Mouse (Mus musculus): ENCODE measurements around the gene Usp12.

Gene Usp12

DNA sequence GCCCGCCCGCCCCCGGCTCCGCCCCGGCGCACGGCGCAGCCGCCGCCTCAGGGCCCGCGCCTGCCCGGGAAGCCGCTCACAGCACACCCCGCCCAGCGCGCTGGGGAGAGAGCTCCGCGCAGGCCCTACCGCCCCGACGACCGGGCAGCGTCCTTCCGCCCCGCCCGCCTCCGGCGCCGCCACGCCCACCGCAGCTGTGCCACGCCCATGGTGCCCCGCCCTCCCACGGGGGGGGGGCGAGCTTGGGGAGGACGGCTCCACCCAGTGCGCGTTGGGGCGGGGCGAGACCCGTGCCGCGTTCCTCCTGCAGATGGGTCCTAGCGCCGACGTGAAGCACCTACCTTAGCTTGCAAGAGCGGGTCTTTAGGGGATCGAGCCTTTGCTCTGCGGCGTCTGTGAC, at the start of gene Usp12:
Usp12 (minus strand) TSS at position 154 of the 400 bp plus-strand sequence.
- DNase-seq (ENCODE audit: low spot score), result peak; percentile 98

DNA sequence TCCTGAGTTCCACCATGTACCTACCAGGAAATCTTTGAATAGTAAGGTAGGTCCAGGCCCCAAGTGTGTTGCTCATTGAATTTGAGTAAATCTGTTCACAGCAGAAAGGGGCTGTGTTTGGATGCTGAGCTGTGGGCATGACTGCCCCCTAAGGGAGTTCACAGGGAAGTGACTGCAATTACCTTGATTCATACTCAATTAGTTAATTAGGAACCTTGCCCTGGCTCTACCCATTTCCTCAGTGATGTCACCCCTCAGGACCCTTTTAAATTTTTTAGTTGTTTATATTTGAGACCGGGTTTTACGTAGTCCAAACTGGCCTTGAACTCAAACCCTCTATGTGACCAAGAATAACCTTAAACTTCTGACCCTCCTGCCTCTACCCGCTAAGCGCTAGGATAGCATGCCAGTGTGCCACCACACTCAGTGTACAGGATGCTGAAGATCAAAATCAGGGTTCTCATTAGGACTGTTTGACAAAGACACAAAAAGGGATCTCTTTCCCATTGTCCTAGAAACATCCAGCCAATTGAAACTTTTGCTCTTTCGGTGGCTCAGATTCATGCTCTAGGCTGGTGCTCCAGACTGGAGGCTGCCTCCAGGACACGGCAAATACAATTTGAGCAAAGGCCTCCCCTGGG, 49.6 kb upstream of the Usp12 start:
- DNase-seq (ENCODE audit: low spot score), result no peak

DNA sequence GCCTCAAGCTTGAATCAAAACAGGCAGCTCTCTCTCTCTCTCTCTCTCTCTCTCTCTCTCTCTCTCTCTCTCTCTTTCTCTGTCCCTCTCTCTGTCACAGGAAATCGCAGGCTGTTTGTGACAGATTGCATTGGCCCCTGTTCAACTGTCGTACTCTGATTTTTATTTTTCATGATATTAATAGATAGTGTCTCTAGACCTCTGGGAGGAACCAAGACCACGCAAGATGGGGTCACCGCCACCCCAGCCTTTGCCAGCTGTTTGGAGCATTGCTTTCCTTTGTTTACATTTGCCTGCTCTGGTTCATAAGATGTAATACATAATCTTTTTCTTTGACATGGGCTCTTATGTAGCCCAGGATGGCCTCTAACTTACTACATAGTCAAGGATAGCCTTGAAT, 47.2 kb upstream of the Usp12 start:
- DNase-seq (ENCODE audit: low spot score), result no peak

DNA sequence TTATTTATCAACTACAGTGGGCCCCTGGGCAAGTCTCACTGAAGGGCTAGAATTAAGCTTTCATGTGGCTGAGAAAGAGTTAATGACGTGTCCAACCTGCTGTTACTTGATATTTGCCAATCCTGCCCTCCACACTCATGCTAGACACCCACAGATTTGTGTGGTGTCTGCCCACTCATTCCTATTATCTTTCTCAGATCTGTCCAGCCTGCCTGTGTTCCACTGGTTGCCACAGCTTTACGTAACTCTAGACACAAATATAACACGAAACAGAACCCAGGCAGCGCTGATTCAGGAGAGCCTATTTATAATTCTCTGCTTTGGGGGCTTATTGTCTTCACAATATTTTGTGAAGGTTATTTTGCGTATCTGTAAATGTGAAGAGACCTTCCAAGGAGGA, 46.5 kb upstream of the Usp12 start:
- DNase-seq (ENCODE audit: low spot score), result no peak

DNA sequence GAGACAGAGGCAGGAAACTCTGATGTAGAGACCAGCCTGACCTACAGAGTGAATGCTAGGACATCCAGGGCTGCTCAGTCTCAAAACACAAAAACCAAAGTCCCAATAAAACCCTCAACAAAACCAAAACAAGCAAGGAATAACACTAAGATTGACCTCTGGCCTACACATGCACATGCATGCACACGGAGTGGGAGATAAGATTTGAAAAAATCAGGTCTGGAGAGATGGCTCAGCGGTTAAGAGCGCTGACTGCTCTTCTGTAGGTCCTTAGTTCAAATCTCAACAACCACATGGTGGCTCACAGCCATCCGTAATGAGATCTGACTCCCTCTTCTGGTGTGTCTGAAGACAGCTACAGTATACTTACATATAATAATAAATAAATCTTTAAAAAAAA, 45.6 kb upstream of the Usp12 start:
- no peak for DNase-seq (ENCODE audit: low spot score)

DNA sequence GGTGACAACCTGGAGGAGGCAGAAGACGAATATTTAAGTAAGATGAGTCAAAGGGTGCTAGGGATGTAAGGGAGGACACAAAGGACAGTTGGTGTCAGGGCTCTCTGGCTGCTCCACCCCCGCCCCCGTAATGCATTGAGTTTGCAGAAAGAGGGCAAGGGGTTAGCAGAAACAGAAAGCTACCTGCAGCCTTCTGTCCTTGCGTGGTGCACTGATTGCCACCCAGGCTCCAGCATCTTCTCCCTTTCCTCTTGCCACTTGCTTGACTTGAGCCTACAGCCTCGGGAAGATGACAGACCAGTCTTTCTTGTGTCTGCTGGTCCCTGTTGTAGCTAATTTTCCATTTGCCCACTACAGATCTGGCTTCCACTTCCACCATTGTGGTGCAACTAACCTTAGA, 45.0 kb upstream of the Usp12 start:
- DNase-seq (ENCODE audit: low spot score), result no peak

DNA sequence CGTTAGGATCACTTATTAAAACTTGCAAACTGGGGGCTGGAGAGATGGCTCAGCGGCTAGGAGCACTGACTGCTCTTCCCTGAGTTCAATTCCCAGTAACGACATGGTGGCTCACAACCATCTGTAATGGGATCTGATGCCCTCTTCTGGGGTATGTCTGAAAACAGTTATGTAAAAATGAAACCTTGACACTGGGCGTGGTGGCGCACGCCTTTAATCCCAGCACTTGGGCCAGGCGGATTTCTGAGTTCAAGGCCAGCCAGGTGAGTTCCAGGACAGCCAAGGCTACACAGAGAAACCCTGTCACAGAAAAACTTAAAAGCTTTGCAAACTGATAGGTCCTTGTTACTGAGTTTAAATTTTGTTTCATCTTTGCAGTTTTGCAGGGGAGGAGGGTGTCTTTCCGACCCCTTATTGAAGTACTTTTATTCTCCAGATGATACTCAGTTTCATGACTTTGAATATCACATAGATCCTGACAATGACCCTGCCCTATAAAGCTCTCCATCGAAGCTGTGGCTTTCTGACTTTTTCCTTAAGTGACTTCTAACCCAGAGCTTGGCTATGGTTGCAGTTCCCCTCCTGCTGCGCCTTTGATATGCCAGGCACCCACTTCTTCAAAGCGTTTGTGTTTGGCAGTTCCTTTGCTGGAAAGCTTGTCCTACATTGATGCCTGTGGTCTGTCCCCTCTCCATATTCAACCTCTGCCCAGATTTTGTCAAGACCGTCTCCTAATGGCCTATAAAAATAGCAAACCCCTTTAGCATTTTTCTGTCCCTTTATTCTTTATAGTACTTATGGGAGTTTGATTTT, 44.2 kb upstream of the Usp12 start:
- no peak for DNase-seq (ENCODE audit: low spot score)

DNA sequence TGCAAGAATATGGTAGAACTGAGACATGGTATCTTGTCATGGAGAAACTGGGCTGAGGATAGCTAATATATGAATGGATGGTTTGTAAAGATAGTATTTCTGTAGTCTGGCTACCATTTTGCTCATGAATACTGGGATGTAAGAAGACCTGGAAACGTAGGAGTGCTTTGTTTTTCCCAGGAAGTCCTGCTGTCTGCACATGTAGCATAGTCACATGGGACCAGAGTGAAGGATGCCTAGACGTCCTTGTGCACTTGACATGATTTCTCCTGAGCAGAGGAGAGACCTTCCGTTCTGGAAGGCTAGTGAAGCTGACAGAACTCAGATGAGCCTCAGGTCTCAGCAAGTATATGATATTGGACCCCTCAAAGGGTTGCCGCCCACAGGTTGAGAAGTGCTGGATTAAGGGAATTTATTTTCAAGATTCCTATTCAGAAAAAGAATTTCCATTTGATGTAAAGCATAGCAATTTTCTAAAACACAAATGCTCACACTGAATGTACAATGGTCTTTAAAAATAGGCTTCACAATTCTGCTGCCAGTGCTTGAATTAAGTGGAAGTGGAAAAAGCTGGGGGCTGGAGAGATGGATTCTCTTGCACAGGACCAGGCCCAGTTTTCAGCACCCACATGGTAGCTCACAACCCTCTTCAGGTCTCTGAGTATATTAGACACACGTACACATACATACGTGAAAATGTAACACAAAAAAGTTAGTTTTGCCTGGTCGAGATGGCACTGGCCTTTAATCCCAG, 43.3 kb upstream of the Usp12 start:
- DNase-seq (ENCODE audit: low spot score), result no peak

DNA sequence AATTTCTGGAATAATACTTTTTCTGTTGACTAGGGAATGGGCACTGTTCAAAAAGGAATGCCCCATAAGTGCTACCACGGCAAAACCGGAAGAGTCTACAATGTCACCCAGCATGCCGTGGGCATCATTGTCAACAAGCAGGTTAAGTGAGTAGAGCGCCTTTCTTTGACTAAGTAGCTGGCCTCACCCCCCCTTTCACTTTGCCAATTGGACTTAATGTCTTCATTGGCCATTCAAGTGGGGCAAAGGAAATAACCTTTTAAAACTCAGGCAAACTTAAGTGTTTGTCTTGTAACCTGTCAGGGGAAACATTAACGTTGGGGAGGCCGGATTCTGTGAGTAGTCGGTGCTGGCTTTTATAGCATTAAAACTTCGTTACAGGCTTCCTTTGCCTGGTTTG, 40.2 kb upstream of the Usp12 start:
- DNase-seq (ENCODE audit: low spot score), result no peak

DNA sequence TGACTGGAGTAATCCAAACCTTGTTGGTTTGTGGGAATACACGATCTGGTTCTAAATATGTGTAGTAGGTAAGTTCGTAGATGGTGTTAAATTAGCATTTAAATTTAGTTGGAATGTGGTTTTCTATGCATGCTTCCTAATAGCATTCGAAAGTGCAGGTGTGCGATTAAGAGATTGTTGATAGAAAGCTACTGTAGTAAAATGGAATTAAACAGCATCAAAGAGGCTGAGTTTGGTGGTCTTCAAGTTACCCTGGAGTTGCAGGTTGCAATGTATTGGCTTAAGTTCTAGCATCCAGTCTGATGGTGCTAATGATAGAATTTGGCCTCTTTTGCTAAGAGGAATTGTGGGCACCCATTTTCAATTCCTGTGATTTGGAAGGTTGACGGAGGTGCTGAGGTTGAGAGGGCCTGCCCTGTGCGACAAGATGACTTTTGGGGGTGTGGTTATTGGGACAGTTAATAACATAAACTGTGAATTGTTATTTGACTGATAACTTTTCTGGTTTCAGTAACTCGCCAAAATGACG, 38.9 kb upstream of the Usp12 start:
- DNase-seq (ENCODE audit: low spot score), result no peak

DNA sequence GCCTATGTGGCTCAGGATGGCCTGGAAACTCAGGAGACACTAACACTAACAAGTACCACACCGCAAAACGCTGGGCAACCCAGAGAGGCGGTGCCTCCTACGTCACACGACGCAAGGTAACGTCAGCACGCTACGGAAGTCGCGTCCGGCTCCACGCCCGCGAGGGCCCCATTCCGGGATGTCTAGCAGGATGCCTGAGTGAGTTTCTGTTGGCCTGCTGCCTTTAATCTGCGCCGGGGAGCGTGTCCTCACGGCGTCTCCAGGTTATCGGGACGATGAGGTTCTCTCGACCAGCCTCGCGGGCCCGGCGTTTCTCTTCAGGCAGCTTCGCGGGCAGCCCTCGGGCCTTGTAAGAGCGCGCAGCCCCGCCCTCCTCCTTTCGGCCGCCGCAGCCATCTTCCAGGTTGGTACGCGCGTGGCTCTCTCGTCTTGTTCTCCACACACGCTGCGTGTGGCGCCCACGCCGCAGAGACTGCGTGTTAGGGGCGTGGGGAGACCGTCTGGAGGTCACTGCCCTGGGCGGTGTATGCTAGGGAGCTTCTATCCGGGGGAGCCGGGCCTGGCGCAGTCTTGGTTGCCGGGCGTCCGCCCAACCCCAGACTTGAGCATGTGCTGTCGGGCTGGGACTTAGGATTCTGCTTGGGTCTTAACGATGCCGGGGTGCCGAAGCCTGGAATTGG, 38.1 kb upstream of the Usp12 start, which contains the start of gene Rpl21:
Rpl21 (plus strand) TSS at position 122 of the 680 bp plus-strand sequence.
- DNase-seq (ENCODE audit: low spot score), result peak; percentile 95

DNA sequence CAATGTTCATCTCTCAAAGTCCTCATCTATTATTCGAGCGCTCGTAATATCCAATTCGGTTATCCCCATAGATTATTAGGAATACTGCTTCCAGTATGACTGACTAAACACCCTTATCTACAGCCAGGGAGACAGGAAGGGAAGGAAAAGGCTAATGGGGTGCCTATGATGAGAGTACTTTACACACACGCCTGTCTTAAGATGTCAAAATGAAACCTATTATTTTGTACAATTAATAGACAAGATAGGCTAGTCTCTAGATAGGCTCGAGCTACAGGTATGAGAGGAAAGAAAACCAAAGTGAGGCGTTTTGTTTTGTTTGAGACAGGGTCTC, 37.6 kb upstream of the Usp12 start:
- DNase-seq (ENCODE audit: low spot score), result no peak

DNA sequence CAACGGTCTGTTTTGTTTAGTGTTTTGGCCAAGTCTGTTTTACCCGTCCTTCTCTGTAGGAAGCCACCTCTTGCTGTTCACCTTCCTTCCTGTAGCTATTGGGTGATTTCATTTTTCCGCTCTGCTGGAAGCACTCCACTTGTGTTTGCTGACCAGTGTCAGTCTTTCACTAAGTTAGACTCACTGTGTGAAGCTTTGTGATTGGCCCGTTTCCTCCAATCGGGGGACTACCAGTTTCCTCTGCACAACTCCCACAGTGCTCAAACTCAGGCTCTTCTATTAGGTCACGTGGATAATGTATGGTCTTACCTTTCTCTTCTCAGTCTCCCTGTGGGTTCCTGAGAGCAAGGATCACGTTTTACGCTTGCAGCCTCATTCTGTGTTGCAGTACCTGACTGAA, 34.7 kb upstream of the Usp12 start:
- DNase-seq (ENCODE audit: low spot score), result no peak

DNA sequence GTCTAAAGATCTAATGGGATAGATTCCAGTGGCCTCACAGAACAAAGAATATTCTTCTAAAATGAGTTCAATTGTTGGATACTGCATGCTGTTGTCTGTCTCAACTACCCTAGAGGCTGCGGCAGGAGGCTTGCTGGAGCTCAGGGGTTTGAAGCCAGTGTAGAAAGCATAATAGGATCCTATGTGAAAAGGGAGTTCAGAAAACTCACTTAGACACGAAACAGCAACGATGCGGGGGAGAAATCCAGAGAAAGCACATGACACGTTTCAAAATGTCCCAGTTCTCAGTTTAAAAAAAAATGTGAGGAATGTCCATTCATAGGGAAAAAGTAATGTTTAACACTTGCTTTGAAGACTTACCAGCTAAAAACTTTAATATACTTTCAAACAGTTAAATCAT, 28.2 kb upstream of the Usp12 start:
- no peak for DNase-seq (ENCODE audit: low spot score)

DNA sequence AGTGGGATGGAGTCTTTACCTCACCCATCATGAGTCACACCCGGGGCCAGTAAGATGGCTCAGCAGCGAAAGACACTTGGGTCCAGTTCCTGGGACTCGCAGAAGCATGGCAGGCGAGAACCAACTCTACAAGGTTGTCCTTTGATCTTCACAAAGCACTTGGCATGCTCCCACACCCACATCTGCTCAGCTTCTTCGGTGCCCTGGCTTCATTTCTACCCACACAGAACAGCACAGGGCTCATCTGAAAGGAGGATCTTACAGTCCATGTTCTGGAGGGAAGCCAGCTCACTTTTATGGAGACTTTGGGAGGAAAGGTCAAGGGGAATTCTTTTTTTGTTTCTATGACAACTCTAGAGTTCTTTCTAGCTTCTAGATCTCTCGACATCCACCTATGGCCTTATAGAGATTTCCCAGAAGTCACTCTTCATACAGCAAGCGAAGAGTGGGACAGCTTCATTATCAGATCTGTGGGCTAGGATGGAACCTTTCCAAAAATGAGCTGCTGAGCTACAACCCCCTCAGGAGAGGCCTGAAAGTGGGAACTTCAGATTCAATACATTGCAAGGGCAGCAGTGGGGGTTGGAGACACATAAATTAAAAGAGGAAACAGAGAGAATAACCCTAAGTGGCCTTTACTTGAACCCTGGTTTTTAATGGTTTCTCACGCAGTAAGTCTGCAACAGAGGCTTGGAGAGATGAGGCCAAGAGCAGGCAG, 24.3 kb upstream of the Usp12 start:
- no peak for DNase-seq (ENCODE audit: low spot score)

DNA sequence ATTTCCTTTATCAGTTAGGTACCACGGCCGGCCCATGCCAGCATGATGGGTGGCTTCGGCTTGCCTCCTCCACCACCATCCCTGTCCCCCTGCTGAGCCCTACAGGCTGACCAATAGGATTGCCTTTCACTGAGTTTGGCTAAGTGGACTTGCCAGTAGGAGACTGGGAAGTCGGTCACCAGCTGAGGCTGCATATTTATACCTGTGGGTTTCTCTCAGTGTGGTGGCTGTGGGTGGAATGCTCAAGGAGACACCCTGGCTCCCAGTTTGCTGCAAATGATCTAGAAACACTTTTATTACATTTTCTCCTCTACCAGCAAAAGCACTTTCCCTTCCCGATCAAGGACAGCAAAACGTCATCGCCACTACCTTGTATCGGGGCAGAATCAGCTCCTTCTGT, 22.8 kb upstream of the Usp12 start:
- DNase-seq (ENCODE audit: low spot score), result no peak

DNA sequence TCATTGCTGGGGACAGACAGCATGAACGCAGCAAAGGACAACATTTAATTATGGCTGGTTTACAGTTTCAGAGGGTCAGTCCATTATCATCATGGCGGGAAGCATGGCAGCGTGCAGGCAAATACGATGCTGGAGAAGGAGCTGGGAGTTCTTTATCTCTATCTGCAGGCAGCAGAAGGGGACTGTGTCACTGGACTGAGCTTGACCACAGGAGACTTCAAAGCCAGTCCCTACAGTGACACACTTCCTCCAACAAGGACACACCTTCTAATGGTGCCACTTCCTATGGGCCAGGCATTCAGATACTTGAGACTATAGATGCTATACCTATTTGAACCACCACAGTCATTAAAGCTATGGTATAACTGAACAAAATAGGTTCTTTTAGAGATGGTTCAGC, 20.6 kb upstream of the Usp12 start:
- no peak for DNase-seq (ENCODE audit: low spot score)

DNA sequence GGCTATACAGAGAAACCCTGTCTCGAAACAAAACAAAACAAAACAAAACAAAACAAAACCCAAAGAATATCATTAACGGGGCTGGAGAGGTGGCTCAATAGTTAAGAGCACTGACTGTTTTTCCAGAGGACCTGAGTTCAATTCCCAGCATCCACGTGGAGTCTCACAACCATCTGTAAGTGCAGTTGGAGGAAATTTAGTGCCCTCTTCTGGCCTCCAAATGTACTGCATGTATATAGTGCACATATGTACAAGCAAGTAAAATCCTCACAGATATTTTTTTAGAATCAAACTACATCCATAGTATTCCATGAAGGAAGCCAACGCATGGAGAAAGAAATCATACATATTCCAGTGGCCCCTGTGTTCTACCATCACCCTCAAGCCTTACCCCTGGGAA, 18.6 kb upstream of the Usp12 start:
- no peak for DNase-seq (ENCODE audit: low spot score)

DNA sequence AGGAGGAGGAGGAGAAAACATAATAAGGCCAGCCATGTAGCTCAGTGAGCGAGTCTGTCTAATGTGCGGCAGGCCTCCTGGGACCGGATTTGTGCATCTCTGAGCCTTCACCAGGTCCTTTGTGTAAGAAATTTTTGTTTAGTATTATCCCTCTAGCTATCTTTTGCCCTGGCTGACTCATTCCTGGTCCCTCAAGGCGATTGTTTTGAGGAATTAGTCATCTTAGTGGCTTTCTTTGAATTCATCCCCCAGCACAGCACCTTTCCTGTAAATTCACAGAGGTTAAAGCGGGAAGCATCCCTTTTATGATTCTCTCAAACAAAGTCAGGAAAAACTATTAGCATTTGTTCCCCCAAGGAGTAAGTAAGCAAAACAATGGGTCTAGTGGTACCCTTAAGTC, 18.1 kb upstream of the Usp12 start:
- DNase-seq (ENCODE audit: low spot score), result no peak

DNA sequence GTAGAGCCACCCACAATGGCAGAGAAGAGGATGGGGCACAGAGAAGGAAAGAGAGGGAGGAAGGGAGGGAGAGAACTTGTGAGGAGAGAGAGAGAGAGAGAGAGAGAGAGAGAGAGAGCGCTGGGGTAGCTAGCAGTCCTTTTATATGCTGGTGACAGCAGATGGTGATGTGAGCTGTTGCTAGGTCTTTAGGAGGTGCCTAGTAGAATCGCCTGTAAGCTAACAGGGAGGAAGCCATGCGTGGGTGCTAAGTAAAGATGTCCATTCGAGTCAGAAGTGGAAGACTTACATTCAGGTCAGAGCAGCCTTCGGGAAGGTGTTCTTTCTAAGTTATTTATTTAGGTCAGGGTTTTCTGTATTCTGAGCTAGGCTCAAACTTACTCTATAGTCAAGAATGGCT, 15.1 kb upstream of the Usp12 start:
- DNase-seq (ENCODE audit: low spot score), result no peak

DNA sequence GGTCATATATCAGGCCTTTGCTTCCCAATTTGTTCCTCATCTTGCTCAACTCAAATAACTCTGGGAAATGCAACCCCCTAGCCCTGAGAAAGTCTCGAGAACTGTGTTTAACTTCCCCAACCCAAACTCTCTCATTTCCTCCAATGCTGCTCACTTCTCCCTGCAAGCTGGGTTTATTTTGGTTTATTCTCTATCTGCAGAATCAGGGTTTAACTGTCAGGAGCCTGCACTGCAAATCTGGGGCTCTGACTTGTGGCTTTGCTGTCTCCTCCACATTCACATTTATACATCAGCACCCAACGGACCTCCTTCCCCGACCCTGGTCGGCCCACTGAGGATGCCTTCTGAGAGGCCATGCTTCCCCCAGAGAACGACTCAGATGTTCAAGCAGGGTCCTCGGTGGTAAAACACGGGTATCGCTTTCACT, 11.2 kb upstream of the Usp12 start:
- DNase-seq (ENCODE audit: low spot score), result no peak

DNA sequence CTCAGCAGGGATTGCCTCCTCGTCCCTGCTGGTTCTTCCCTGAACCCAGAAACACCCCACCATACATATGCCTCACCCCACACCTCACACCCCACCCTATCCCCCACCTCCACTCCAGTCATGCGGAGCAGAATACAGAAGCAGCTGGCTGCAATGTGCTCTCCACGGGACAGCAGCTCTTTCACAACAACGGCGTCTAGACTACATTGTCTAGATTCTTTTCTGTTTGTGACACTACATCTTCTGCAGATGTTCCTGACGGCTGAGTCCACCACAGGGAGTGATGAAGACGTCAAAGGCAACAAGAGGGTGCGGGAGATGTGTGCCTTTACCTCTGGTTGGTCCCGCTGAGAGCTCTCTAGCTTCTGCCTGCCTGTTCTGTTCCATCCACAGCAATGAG, 3.2 kb upstream of the Usp12 start:
- no peak for DNase-seq (ENCODE audit: low spot score)

Measured in yolk sac, embryonic 10.5 days (tissue).